Mouse (Mus musculus) common myeloid progenitor, adult 5-6 weeks (primary cell): ENCODE data around the gene Trem3. TPM values are rescaled to one million over a fixed set of nuclear protein-coding genes. Genes with fewer than 3 reads are reported as not detected.

Source experiments
- total RNA-seq: library from RNA; stranded (forward); fragments of 200-1000, 187-1606 nt; gene quantifications from 2 replicates; pipeline ENCODE4 v1.2.3, GENCODE M21; 2017

Trem3 gene
- total RNA-seq, 1 experiment from 2014 or later = 2.9 TPM

Other genes starting within 250 kb of the Trem3 start
- gene 1700122O11Rik, start 209.5 kb upstream of the Trem3 start, total RNA-seq = not detected in 2 replicates
- not detected in 2 replicates for gene 1700067P10Rik, start 158.5 kb upstream of the Trem3 start, total RNA-seq
- gene 9830107B12Rik, start 101.5 kb upstream of the Trem3 start, total RNA-seq = 1.4 TPM in 1 of 2 replicates, not detected in the other
- 0.29 and 0.37 TPM in 2 replicates for gene A530064D06Rik, start 80.5 kb upstream of the Trem3 start, total RNA-seq
- gene Trem1, start 15.0 kb upstream of the Trem3 start, total RNA-seq = 1.4 and 2.9 TPM in 2 replicates
- 0.58 TPM in 1 of 2 replicates, not detected in the other for gene Treml4, start 16.5 kb downstream of the Trem3 start, total RNA-seq
- 46.2 and 61.0 TPM in 2 replicates for gene Treml2, start 51.7 kb downstream of the Trem3 start, total RNA-seq
- 0.34 and 0.91 TPM in 2 replicates for gene B430306N03Rik, start 68.4 kb downstream of the Trem3 start, total RNA-seq
- gene Trem2, start 98.6 kb downstream of the Trem3 start, total RNA-seq = not detected in 2 replicates
- 14.1 and 21.0 TPM in 2 replicates for gene Treml1, start 112.1 kb downstream of the Trem3 start, total RNA-seq
- 77.6 and 92.6 TPM in 2 replicates for gene Nfya, start 162.1 kb downstream of the Trem3 start, total RNA-seq
- gene Oard1, start 162.2 kb downstream of the Trem3 start, total RNA-seq = 58.8 and 59.1 TPM in 2 replicates
- 0.05 and 1.4 TPM in 2 replicates for gene Apobec2, start 185.2 kb downstream of the Trem3 start, total RNA-seq
- gene Tspo2, start 203.7 kb downstream of the Trem3 start, total RNA-seq = 28.4 and 29.1 TPM in 2 replicates
- 2.1 and 2.2 TPM in 2 replicates for gene Unc5cl, start 207.1 kb downstream of the Trem3 start, total RNA-seq